Mouse (Mus musculus) right cerebral cortex, postnatal 36 days (tissue): Measurements from ENCODE around the gene Sort1.

Source experiments
- DNase-seq, 2 experiments: peaks; one replicate each; pipeline ENCODE4 v3.0.0; 2022; ENCODE audit warnings: low spot score in 2 of 2, mixed read lengths in 1 of 2

The Sort1 gene

DNA sequence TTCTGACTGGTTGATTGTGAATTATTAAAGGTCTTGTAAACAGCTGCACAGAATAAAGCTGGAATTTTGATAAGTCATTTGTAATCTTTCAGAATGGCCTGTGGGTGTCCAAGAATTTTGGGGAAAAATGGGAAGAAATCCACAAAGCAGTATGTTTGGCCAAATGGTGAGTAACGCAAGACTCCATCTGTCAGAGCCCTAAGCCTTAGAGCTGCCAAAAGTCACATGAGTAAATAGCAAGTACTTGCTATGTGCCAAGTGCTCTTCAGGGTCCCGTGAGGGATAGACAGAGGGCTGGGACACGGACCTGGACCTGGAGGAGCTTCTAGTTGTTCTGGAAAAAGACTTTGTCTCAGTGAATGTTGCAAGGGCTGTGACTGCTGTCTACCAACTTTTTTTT, 44.0 kb downstream of the Sort1 start:
- no peak for DNase-seq

DNA sequence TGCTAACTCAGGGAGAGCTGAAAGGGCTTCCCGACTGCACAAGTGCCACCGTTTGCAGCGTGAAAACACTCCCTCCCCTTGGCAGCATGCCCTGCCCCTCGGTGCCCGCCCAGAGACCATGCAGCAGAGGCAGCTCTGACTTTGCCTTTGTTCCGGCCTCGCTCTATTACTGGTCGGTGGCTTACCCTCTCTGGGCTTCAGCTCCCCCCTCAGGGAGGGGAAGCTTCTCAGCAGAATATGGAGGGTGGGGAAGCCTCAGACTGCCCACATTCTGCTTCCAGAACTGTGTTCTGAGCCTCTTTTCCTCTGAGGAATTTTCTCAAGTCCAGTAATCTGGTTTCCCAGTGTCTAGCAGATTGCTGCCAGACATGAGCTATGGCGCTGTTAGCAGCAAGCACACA, 44.6 kb downstream of the Sort1 start:
- no peak for DNase-seq

DNA sequence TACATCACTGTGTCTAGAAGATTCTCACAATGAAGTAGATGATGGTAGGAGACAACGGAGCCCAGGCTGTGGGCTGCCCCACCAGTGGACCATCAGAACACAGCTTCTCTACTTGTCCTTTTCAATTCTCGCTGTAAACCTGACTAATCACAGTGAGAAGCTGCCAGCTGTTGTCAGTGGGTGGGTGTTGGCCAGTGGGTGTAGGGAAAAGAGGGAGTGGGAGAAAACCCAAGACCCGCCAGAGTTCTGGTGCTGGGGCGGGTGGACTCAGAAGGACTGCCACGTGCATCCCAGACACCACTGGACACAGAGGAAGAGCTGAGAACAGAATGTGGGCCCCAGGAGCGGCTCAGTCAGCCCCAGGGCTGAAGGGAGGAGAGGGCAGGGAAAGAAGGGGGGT, 46.9 kb downstream of the Sort1 start:
- peak; percentile 33 to 44 for DNase-seq

DNA sequence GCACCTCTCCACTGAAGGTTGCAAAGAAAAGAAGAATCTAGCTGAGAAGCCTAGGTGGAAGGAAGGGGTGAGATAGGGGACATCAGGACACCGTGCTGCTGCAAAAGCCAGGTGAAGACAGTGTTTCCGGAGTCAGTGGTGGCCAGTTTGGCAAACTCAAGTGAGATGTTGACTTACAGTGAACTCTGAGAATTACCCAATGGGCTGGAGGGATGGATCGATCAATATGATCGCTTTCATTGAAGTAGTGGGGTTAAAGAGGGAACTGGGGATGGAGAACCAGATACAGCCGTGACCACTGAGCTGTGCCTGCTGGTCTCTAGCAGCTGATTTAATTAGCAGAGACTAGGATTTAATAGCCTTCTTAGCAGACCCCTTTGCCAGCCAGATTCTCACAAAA, 53.0 kb downstream of the Sort1 start:
- no peak for DNase-seq

DNA sequence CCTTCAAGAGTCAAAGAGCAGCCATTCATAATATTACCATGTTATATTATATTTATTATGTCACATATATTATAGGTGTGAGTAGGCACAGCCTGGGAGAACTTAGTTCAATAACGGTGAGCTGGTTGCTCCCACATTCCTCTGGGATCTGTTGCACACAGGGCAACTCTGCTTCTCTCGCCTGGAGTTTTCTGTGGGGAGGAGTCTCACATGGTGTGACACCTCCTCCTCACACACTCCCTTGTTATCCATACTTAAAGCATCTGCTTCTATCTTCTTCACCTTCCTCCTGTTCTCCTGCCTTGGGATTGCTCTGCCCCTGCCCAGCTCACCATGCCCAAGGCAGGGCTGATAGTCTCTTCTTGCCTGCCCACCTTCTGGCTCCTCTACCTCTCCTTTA, 57.2 kb downstream of the Sort1 start:
- no peak for DNase-seq

DNA sequence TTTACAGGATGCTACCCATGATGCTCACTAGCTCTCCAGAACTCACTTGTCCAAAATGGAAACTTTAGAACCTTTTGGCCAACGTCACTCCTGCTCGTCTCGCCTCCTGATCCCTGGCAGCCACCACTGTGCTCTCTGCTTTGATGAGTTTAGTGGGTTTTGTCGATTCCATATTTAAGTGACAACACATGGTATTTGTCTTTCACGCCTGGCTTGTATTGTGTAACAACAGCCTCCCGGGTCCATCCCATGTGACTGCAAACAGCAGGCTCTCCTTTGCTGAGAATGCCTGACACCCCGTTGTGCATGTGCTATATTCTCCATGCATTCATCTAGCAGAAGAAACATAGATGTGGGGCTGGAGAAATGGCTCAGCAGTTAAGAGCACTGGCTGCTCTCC, 58.3 kb downstream of the Sort1 start:
- DNase-seq: no peak

DNA sequence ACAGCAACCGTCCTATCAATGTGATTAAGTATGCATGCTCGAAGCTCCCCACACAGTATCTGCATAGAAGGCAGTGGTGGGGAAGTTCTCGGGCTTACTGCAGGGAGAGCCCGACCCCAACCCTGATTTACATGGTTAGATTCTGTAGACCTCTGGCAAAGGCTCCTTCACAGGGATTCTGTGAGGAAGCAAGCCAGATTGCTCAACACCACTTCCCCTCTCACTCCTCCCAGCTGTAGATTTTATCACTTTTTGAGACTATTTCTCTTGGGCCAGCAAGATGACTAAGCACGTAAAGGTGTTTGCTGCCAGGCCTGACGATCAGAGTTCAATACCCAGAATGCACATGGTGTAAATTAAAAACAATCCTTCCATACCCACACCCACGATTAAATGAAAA, 62.0 kb downstream of the Sort1 start:
- no peak for DNase-seq

DNA sequence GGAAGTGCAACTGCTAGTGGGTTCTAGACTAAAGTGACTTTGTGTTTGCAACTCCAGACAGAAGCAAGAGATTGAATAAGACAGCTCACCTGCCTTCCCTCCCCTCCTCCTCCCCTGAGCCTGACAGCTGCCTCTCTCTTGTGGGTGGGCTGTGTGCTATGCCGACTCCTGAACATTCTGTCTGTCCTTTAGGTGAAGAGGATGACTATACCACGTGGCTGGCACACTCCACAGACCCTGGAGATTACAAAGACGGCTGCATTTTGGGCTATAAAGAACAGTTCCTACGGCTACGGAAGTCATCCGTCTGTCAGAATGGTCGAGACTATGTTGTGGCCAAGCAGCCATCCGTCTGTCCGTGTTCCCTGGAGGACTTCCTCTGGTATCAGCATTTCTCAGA, 64.5 kb downstream of the Sort1 start:
- no peak for DNase-seq

DNA sequence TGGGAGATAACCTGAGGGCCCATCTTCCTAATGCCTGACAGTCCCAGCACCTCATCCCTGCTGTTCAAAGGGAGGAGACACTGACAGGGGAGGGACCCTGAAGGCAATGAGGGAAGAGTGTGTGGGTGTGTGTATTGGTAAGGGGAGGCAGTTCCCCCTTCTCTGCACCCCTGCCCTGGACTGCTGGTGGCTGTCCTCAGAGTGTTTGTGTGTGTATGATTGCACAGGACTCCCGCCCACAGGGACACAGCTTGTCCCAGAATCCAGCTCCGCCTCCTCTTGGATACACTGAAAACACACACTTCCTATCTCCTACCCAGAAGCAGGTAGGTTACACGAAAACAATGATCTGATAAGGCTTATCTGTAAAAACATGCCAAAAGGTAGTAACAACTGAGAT, 71.4 kb downstream of the Sort1 start:
- DNase-seq: no peak

DNA sequence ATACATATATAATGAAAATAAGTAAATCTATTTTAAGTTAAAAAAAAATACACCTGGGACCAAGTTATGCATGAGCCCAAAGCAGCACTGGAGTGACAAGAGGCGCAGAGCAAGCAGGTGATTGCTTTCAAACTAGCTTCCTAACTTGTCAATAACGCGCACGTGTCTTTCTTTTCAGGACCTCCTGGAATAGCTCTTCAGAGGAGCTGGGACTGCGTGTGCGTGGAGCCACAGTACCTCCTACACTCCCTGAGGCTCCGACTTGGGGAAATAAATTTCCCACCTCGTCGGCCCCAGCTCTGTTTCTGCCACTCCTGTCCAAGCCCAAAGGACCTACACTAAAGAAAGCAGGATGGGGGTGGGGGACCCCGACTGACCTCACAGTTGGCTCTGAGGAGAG, 73.2 kb downstream of the Sort1 start:
- peak in 1 of 2 experiments; percentile 58 for DNase-seq

DNA sequence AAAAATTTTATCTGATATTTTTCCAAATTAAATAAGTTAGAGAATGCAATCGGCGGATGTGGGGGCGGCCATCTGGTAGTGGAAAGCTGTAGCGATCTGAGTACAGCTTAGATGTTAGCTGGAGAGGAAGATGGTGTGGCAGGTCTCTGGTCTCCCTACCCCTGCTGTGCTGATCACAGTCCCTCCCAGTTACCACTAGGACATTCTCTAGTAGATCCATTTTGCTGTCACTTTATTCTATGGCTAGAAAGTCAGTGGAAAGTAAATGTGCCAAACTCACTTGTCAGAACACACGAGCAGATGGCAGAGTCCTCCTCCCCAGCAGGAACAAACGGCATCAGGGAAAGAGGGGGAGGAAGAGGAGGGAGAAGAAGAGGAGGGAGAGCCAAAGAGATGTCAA, 74.6 kb downstream of the Sort1 start:
- DNase-seq: peak; percentile 51 to 69

DNA sequence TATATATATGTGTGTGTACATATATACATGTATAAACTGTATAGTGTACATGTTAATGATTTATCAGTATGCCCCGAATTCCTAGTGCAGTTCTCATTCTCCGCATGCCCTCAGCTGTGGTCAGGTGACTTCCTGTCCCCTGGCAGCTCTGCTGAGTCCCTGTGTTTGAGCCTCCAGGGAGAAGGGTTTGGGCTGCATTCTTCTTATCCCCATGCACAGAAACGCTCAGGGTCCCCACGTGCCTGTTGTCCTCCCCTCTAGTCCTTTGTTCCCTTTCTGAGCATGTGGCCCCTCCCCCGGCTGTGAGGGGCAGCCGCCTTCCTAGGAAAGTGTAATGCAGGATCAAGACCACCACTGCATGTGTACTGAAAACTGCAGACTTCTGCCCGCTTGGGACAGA, 77.0 kb downstream of the Sort1 start:
- no peak for DNase-seq

DNA sequence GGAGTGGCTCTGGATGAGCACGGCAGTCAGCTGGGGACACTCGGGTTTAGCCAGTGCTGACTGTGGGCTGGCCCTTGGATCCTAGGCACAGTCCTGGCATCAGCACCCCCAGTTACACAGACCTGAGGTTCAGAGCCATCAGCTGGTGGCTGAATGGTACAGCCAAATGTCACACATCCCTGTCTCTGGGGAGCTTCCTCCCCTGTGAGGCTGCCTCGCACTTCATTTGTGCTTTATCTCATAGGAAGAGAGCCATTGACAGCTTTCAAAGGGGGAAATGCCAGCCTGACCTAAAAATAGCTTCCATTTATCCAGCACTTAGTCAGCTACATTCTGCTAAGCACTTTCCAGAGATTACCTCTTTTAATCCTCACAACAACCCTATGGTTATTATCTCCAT, 79.7 kb downstream of the Sort1 start:
- no peak for DNase-seq

DNA sequence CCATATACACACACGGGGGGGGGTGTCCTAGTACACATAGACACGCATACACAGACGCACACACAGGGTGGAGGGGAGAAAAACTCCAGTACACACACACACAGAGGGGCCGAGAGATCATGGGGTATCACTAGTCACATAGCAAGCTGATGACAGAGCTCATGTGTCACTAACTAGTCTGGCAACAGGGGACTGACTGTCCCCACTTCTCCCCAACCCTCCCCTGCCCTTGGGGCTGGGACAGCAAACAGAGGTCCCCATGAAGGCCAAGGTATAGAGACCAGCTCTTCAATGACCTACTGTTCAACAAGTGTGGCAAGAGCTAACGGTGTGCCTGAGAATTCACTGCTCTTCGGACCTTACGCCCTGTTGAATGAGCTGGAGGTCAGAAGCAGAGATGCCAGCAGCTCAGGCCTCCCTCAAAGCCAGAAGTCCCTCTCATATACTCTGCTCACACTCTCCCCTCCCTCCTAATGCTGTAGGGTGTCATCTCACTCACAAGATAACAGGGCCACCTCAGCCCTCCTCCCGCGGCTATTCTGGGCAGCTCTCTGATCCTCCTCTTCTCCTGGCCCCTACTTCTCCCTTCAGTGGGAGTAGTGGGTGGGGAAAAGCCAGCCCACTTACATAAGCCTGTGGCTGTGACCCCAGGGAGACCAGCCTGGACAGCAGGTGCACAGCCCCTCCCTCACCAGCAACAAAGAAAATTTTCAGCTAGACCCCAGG, 80.6 kb downstream of the Sort1 start, which contains the start of gene Mybphl:
TSS of gene Mybphl (plus strand) at position 642 of the 726 bp plus-strand sequence.
- DNase-seq: no peak

DNA sequence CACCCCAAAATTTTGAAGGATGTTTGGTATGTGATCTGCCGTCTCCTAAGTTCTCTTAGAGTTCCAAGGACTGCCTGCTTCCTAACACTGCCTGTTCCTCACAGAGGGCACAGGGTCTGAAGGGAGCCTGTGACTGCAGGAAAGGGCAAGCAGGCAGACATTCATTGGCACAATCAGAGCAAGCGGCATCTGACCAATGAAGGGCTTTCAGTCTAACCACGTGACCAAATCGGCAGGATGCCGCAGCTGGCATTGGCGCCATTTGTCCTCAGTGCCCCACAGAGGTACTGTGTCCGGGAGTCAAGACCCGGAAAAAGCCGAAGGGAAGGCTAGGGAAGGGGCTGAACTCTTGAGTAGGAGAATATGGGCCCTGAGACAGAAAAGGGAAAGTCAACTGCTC, 83.3 kb downstream of the Sort1 start:
- DNase-seq: no peak

DNA sequence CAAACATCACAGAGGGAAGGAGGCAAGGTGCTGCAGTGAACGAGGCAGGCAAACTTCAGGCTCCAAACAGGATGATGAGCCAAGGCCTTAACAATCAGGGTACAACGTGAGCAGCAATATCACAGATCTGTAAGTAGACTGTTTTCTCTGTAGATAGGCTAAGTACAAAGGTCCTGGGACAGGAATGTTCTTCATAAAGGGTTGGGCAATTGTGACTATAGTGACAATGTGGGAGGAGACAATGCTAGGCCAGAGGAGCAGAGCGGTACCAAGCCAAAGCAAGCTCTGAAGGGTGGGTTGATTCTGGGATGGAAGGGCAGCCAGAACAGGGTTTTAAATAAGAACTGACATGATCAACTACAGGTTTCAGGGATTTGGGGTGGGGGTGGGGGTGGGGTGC, 83.9 kb downstream of the Sort1 start:
- DNase-seq: no peak

DNA sequence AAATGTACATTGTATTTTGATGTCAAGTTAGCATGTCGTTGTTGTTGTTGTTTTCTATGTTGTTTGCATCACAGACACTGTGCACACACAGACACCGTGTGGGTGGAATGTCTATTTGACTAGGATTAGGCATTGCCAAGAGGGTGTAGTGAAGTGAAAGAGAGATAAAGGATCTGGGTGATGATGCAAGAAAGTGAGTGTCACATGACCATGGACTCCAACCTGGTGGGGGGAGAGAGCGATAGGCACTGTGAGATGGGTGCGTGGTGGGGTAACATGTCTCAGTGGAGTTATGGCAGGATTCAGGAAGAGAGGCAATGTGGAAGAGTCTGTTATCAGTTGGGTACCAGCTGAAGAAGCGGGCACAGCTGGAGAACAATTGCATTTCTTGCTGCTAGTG, 84.8 kb downstream of the Sort1 start:
- DNase-seq: no peak

DNA sequence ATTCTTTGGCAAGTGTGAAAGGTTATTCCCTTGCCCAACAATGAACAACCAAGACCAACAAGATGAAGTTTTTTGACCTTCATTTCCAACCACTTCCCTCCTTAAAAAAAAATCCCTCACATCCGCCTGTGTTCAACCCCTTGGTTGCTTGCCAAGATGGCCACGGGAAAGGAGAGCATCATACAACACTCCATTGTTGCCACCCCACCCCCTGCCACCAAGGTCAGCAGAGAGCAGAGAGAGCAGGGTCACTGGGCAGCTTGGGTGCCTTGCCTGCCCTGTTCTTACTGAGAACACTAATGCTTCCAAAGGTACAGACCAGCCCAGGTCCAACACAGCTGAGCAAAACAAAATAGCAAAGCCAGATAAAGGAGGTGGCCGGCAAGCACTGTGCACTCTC, 88.4 kb downstream of the Sort1 start:
- no peak for DNase-seq

DNA sequence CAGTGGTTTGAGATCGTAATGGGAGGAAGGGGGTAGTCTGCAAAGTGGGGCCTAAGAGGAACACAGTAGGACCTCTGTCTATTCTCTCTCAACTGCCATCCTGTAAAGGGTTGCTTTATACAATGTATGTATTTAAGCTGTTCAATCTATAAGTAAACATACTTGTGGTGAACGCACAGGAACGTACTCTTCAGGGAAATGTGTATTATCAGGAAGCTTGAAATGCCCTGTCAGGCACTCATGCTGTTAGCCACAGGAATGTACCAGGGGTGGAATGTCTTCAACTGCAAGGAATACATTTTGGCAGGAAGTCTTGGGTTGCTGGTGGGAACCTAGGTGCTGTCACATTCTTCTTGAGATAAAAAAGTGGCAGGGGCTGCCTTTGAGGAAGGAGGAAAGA, 88.8 kb downstream of the Sort1 start:
- DNase-seq: no peak

DNA sequence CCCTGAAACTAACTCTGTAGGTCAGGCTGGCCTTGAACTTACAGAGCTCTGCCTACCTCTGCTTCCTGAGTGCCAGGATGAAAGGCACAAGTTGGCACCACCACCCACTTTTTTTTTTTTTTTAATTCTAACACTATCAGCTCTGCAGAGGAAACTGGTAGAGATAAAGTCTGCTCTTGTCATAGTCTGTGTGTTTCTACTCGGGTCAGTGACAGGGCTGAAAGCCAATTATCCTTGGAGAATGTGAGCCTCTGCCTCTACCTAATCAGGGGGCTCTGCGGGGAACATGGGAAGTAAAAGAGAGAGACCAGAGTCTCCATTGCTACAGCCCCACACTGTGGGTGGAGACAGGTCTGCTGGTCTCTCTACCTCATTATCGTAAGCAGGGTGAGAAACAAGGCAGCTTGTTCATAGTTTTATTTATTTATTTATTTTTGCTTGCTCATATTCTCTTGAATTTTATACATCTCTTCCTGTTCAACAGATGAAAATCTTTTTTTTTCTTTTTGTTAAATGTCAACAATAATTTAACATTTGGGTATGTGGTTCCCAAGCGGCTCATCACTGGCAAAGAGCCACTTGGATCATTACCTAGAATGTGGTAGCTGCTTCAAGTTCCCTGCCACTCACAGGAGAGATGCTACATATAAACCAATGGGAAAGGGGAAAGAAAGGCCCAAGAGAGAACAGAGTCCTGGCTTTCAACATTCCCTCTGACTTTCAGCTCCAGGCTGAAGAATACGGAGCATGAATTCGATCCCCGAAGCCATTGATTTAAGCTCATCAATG, 95.2 kb downstream of the Sort1 start:
- DNase-seq: no peak

DNA sequence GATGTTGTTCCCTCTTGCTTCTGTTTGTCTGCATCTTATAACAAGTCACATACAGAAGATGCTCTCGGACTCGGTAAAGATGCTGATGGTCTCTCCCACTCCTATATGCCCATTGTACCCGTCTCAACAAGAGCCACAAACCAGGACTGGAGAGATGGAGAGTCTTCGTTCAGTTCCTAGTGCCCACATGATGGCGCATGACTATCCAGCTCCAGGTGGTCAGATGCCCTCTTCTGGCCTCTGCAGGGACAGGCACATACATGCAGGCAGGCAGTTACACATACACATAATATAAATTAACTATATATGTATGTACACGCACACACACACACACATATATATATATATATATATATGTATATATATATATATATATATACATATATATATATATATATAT, 96.8 kb downstream of the Sort1 start:
- DNase-seq: no peak

DNA sequence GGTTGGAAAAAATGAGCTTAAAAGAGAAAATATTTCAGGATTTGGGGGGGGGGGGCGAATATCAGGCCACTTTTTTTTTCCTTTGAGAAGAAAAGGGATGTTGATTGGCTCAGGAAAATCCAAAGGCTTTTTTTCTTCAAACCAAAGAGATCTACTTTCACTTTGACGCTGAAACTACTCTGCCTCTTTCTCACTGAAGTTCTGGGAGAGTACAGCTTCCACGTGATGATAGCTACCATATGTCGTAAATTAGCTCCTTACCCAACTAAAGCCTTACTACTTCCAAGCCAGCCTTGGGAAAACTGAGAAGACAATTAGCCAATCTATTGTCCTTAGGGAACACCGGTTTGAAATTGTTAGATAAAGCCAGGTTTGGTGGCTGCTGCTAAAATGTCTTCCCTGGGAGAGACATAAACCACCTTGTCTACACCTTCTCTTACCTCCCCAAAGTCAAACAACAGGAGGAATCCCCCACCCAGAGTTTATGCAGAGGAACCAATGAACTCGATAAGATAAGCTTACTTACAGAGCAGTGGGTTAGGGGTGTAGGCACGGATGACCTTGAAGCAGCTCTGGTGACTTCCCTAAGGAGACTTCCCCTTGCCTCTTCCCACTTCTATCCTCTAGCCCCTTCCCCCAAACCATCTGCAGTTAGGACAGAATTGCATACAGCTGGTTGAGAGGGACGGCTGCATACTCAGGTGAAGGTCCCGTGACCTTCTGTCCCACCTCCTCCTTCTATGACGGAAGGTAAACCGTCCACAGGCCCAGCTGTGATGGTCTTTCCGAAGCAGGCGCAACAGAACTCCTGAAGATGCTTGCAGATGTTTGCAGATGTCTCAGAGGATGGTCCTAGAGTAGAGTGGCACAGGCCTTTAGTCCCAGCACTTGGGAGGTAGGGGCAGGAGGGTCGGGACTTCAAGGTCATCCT, 98.3 kb downstream of the Sort1 start:
- DNase-seq: no peak
